Comparison of ENCODE assay signal across 8 mouse cellular contexts in genomic region chr4:75277467-75278196, GRCm38 (mm10). TPM values are rescaled to one million over a fixed set of nuclear protein-coding genes. Genes with fewer than 3 reads are reported as not detected.
DNase-seq lines count a peak whose midpoint lies in the region; TF ChIP-seq lines count a peak whose summit lies in the region.

No protein-coding gene starts in this region.

- TF ChIP-seq POLR2A in kidney, adult 2 months (IDR thresholded peaks at IDR 0.05; ENCODE audit: low read depth, low read length) = no peak
- TF ChIP-seq POLR2A in embryonic fibroblast, embryonic 13.5 days (IDR thresholded peaks at IDR 0.05; ENCODE audit: low read depth, low read length) = no peak
- no peak for TF ChIP-seq POLR2A in olfactory bulb, adult 2 months (IDR thresholded peaks at IDR 0.05; ENCODE audit: insufficient read depth, low read depth, low read length)

- WGBS in kidney, adult 2 months = 6% methylated on average over 30 of the region's 30 CpGs
- WGBS in limb, embryonic 10.5 days = 9% methylated on average over 30 of the region's 30 CpGs
- WGBS in olfactory bulb, adult 2 months = 5% methylated on average over 30 of the region's 30 CpGs

- H3K4me1 ChIP-seq in kidney, adult 2 months (ENCODE audit: control insufficient read depth, insufficient read depth, low read length) = peaks cover 3% of the 10 kb centered on the region; the same call in 1 of the 2 replicates
- H3K4me1 ChIP-seq in embryonic fibroblast, embryonic 13.5 days (ENCODE audit: control insufficient read depth, insufficient read depth, low read length) = no peaks in the 10 kb centered on the region
- H3K4me1 ChIP-seq in limb, embryonic 10.5 days = 0 out of 2 replicates have a peak, but pooled peaks cover 3% of the 10 kb centered on the region
- H3K4me1 ChIP-seq in olfactory bulb, adult 2 months (ENCODE audit: control insufficient read depth, insufficient read depth, low read length) = 0 out of 2 replicates have a peak, but pooled peaks cover 2% of the 10 kb centered on the region

- no peak for TF ChIP-seq CTCF in kidney, adult 2 months (conservative IDR thresholded peaks at IDR 0.05; ENCODE audit: insufficient read depth, insufficient read length, low read depth, low read length)
- no peak for TF ChIP-seq CTCF in embryonic fibroblast, embryonic 13.5 days (IDR thresholded peaks at IDR 0.05; ENCODE audit: borderline replicate concordance, insufficient read depth, low read length)
- TF ChIP-seq CTCF in olfactory bulb, adult 2 months (IDR thresholded peaks at IDR 0.05; ENCODE audit: insufficient read depth, low read depth, low read length) = no peak

- H3K4me3 ChIP-seq in kidney, adult 2 months (ENCODE audit: insufficient read depth, low read depth, low read length) = peak overlapping the region; percentile 92
- peak overlapping the region; percentile 89 for H3K4me3 ChIP-seq in embryonic fibroblast, embryonic 13.5 days (ENCODE audit: insufficient read depth, low read length)
- peak overlapping the region; percentile 75 for H3K4me3 ChIP-seq in limb, embryonic 10.5 days
- H3K4me3 ChIP-seq in olfactory bulb, adult 2 months (ENCODE audit: insufficient read depth, low read depth, low read length) = peak overlapping the region; percentile 78

- H3K36me3 ChIP-seq in kidney, adult 2 months (ENCODE audit: control insufficient read depth, insufficient read depth, low read length) = no peaks in the 10 kb centered on the region
- H3K36me3 ChIP-seq in limb, embryonic 10.5 days = peaks cover 37% of the 10 kb centered on the region

- no peaks in the 10 kb centered on the region for H3K27me3 ChIP-seq in kidney, adult 2 months (replicated peaks; ENCODE audit: control insufficient read depth, insufficient read depth, low read length)
- H3K27me3 ChIP-seq in limb, embryonic 10.5 days (ENCODE audit: low read depth, poor library complexity, severe bottlenecking) = no peaks in the 10 kb centered on the region

- H3K9me3 ChIP-seq in limb, embryonic 10.5 days (replicated peaks) = no peaks in the 10 kb centered on the region

- H3K27ac ChIP-seq in kidney, adult 2 months (ENCODE audit: insufficient read depth, low read depth, low read length) = no peak overlapping the region
- no peak overlapping the region for H3K27ac ChIP-seq in embryonic fibroblast, embryonic 13.5 days (ENCODE audit: insufficient read depth, low read length)
- peak overlapping the region; percentile 88 for H3K27ac ChIP-seq in limb, embryonic 10.5 days
- H3K27ac ChIP-seq in olfactory bulb, adult 2 months (ENCODE audit: insufficient read depth, low read depth, low read length) = no peak overlapping the region

- DNase-seq in kidney, adult 2 months = no peak
- no peak for DNase-seq in kidney, adult 8-10 months
- DNase-seq in MEL-GATA-1-ER (ENCODE audit: extremely low read depth, low read depth) = peak; percentile 23
- no peak for DNase-seq in limb, embryonic 10.5 days (ENCODE audit: low spot score)
- no peak for DNase-seq in urinary bladder, postnatal 4 days (ENCODE audit: low spot score in 2 of 2)
- no peak for DNase-seq in left cerebral cortex, adult 11 months (ENCODE audit: low spot score)

RNA-seq across cellular contexts. Expression of gene Dmac1, which starts 0.5 kb away (rescaled TPM):
- 55.2 and 59.2 TPM in 2 replicates for polyA plus RNA-seq in kidney, adult 2 months (2012; rRNA removed)
- 51.9 and 56.6 TPM in 2 replicates for polyA plus RNA-seq in embryonic fibroblast, embryonic 13.5 days (2011; ENCODE audit: insufficient read length, low read depth, missing spikeins)
- 99.6 and 105 TPM in 2 replicates for polyA plus RNA-seq in limb, embryonic 10.5 days (2016; fragmentation: Nextera tagmentation; extraction: Ambion mirVana)
- not detected in 2 replicates for polyA plus RNA-seq in olfactory bulb, adult 2 months (2012; ENCODE audit: insufficient read depth, insufficient read length, low replicate concordance, missing spikeins)

Comparison
In these comparisons a context has a peak if more than half of its experiments do, and no peak if none do; other contexts are left out.
1. RNA of gene Dmac1, which starts 0.5 kb away (polyA plus RNA-seq): 99.6 to 105 TPM in limb, embryonic 10.5 days, 55.2 to 59.2 TPM in kidney, adult 2 months and 51.9 to 56.6 TPM in embryonic fibroblast, embryonic 13.5 days; not detected in olfactory bulb, adult 2 months; every median in the first group is over 10 times any median in the second.
2. Peak in every context shown above with its lines, with median percentiles within 50 percentile points of each other: H3K4me3 ChIP-seq.